Mouse (Mus musculus) C2C12 (cell line): ENCODE data around the gene Ank2.
"Not testable (repeated sequence)": the region's sequence is repeated elsewhere in the genome, so short reads cannot be mapped to it uniquely, and the experiment has no call there.

ENCODE experiments used
- CTCF ChIP-seq: IDR thresholded peaks from one replicate; pipeline ENCODE4 v1.5.1; 2011; ENCODE audit not compliant: control insufficient read depth, insufficient read depth, insufficient read length
- USF1 ChIP-seq: IDR thresholded peaks from one replicate; pipeline ENCODE4 v1.6.1; 2011; ENCODE audit warnings: low read depth, mild to moderate bottlenecking, control low read depth, moderate library complexity

- TF ChIP-seq CTCF, USF1: not testable (repeated sequence)
These were observed 18.8 kb downstream of the Ank2 start for GRCm38 (mm10) chr3:127480369-127480768.
